Mouse (Mus musculus): ENCODE data around the gene Tbrg4. TPM values are rescaled to one million over a fixed set of nuclear protein-coding genes. Genes with fewer than 3 reads are reported as not detected.
A peak's percentile ranks its signal among the peaks of the same experiment; 100 is the strongest.

Tbrg4 gene
- polyA plus RNA-seq, 1 experiment from 2014 or later, result 31.8 TPM

GRCm38 (mm10) chr11:6587249-6587940 lies 38.5 kb downstream of the Tbrg4 start:
- no peak overlapping the region for H3K9ac ChIP-seq
- H3K9me3 ChIP-seq, result no peaks in the 10 kb centered on the region
- no peaks in the 10 kb centered on the region for H3K4me1 ChIP-seq (replicated peaks)
- H3K27ac ChIP-seq (replicated peaks), result no peak overlapping the region
- H3K4me3 ChIP-seq, result no peak overlapping the region
- no peaks in the 10 kb centered on the region for H3K27me3 ChIP-seq
- 90% methylated on average over 7 of the region's 7 CpGs for WGBS
- peaks cover 30% of the 10 kb centered on the region for H3K36me3 ChIP-seq
- no peak for ATAC-seq (ENCODE audit: low FRiP score, low read depth)
- H3K4me2 ChIP-seq, result no peak overlapping the region

DNA sequence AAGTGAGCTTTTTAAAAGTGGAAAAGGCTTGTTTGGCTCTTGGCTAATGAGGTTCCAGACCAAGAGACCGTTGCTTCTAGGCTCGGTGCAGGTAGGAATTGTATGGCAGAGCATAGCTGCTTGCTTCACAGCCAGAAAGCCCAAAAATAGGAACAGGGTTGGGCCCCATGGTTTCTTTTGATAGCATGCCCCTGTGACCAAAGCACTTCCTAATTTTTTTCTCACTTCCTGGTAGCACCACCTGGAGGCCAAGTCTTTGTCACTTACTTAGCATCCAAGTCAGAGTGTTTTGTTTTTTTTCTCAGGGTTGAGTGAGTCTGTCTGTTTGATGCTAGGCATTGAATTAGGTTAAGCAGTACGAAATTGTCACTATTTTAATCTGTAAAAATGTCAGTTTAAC lies 39.2 kb downstream of the Tbrg4 start:
- Histone ChIP-seq H3K36me3 (peaks cover 22% of the 10 kb centered on the region), H3K4me2 (no peak overlapping the region), H3K4me1 (replicated peaks) (no peaks in the 10 kb centered on the region), H3K9ac (no peak overlapping the region), H3K27me3 (no peaks in the 10 kb centered on the region), H3K9me3 (no peaks in the 10 kb centered on the region), H3K27ac (replicated peaks) (no peak overlapping the region), H3K4me3 (no peak overlapping the region)
- 87% methylated on average over 3 of the region's 3 CpGs for WGBS
- no peak for ATAC-seq (ENCODE audit: low FRiP score, low read depth)

DNA sequence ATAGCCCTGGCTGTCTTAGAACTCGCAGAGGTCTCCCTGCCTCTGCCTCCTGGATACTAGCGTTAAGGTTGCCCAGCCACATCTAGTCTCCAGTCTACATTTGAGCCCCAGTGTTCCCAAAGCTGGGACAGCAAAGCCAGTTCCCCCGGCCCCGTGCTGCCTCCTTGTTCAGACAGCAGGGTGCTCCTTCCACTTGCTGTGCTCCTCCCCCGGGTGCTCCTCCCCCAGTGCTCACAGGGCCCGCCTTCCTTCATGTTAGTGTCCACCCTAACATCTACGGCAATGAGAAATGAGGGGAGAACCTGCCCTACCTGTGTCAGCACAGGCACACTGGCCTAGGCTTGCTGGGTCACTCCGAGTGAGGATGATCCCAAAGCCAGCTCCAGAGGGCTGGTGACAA lies 40.1 kb downstream of the Tbrg4 start:
- Histone ChIP-seq H3K9me3 (no peaks in the 10 kb centered on the region), H3K4me3 (no peak overlapping the region), H3K4me2 (no peak overlapping the region), H3K9ac (no peak overlapping the region), H3K27me3 (no peaks in the 10 kb centered on the region), H3K27ac (replicated peaks) (no peak overlapping the region), H3K4me1 (replicated peaks) (no peaks in the 10 kb centered on the region), H3K36me3 (peaks cover 14% of the 10 kb centered on the region)
- WGBS, result 91% methylated on average over 8 of the region's 8 CpGs
- ATAC-seq (ENCODE audit: low FRiP score, low read depth), result no peak

DNA sequence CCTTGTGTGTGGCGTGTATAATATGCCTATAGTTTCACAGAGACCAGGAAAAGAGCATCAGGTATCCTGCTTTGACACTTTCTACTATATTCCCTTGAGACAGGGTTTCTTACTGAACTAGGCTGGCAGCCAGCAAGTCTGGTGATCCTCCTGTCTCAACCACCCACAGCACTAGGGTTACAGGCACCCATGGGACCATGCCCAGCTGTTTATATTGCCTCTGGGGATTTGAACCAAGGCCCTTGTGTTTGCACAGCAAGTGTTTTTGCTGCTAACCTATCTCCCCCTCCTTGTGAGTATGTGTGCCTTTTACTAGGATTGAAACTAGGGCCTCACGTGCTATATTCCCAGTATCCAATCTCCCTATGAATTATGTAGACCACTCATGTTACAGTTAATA lies 44.3 kb downstream of the Tbrg4 start:
- no peaks in the 10 kb centered on the region for H3K27me3 ChIP-seq
- peaks cover 5% of the 10 kb centered on the region; the same call in 1 of the 2 replicates for H3K4me1 ChIP-seq (replicated peaks)
- H3K9ac ChIP-seq, result no peak overlapping the region
- no peak overlapping the region for H3K4me3 ChIP-seq
- no peak overlapping the region for H3K4me2 ChIP-seq
- no peaks in the 10 kb centered on the region for H3K9me3 ChIP-seq
- no peak overlapping the region for H3K27ac ChIP-seq (replicated peaks)
- H3K36me3 ChIP-seq, result no peaks in the 10 kb centered on the region
- ATAC-seq (ENCODE audit: low FRiP score, low read depth), result no peak
- WGBS, result 95% methylated on average over 2 of the region's 2 CpGs

DNA sequence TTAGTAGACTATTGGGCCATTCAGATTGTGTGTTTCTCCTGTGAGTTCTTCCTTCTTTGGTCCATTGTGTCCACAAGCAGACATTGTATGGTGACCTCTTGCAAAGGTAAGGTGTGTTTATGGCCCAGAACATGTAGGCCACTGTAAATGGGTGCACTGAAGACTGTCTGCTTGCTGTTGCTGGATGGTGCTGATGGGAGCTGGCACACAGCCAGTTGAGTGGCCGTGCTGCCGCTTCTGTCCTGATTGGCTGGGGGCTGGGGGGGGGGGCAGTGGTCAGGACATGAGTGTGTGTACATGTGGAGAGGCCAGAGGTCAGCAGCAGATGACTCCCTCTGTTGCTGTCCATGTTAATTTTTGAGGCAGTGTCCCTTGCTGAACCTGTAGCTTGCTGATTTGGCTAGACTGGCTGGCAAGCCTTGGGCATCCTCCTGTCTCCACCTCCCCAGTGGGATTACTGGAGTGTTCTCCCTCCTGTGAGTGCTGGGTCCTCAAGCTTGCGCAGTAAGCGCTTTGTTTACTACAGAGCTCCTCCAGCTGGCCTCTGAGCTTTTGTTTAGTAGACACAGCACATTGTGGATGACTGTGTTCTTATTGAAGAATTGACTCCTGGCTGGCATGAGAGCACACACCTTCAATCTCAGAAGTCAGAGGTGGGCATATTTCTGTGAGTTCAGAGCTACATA lies 45.7 kb downstream of the Tbrg4 start:
- Histone ChIP-seq H3K9me3 (no peaks in the 10 kb centered on the region), H3K4me2 (no peak overlapping the region), H3K4me3 (no peak overlapping the region), H3K4me1 (replicated peaks) (peaks cover 5% of the 10 kb centered on the region; the same call in 1 of the 2 replicates), H3K9ac (no peak overlapping the region), H3K36me3 (no peaks in the 10 kb centered on the region), H3K27me3 (no peaks in the 10 kb centered on the region), H3K27ac (replicated peaks) (no peak overlapping the region)
- 0 out of 2 replicates have a peak, but pooled peaks have one; percentile 28 for ATAC-seq (ENCODE audit: low FRiP score, low read depth)
- WGBS, result 48% methylated on average over 4 of the region's 4 CpGs

DNA sequence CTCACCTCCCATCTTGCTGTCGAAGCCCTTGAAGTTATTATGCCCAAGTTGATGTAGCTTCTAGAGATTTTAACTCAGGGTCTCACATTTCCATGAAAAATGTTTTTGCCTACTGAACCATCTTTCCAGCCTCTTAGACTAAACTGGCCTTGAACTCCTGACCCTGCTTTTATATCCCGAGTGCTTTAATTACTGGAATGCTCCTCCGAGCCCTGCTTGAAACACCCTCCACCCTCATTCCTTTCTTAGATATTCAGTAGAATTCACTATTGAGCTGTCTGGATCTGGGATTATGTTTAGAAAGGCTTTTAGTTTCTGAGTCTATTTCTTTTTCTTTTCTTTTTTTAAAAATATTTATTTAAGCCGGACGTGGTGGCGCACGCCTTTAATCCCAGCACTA lies 46.5 kb downstream of the Tbrg4 start:
- no peaks in the 10 kb centered on the region for H3K9me3 ChIP-seq
- no peak overlapping the region for H3K4me3 ChIP-seq
- no peak for ATAC-seq (ENCODE audit: low FRiP score, low read depth)
- peaks cover 5% of the 10 kb centered on the region; the same call in 1 of the 2 replicates for H3K4me1 ChIP-seq (replicated peaks)
- no peak overlapping the region for H3K4me2 ChIP-seq
- no peak overlapping the region for H3K27ac ChIP-seq (replicated peaks)
- H3K27me3 ChIP-seq, result no peaks in the 10 kb centered on the region
- H3K36me3 ChIP-seq, result no peaks in the 10 kb centered on the region
- 93% methylated on average over 7 of the region's 7 CpGs for WGBS
- no peak overlapping the region for H3K9ac ChIP-seq

DNA sequence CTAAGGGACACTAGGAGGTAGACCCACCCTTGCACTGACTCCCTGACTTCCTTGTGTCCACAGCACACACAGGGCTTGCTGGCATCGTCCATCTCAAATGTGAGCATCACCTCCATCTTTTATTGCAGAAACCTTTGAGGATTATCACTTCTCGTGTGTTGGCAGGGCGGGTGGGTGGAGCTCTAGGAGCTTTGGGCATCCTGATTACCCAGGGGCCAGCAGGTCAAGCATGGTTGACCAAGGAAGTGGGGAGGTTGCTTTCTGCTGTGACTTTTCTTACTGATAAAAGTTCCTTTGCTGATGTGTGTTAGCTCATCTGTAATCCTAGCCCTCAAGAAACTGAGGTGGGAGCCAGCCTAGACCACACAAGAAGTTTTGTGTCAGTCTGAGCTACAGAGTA lies 49.7 kb downstream of the Tbrg4 start:
- no peak for ATAC-seq (ENCODE audit: low FRiP score, low read depth)
- WGBS, result 90% methylated on average over 3 of the region's 3 CpGs
- H3K36me3 ChIP-seq, result no peaks in the 10 kb centered on the region
- no peak overlapping the region for H3K27ac ChIP-seq (replicated peaks)
- H3K27me3 ChIP-seq, result no peaks in the 10 kb centered on the region
- no peak overlapping the region for H3K4me3 ChIP-seq
- no peaks in the 10 kb centered on the region for H3K9me3 ChIP-seq
- no peak overlapping the region for H3K9ac ChIP-seq
- peaks cover 5% of the 10 kb centered on the region; the same call in 1 of the 2 replicates for H3K4me1 ChIP-seq (replicated peaks)
- H3K4me2 ChIP-seq, result no peak overlapping the region

GRCm38 (mm10) chr11:6569410-6569777 lies 56.5 kb downstream of the Tbrg4 start:
- no peaks in the 10 kb centered on the region for H3K27me3 ChIP-seq

GRCm38 (mm10) chr11:6568584-6569409 lies 57.1 kb downstream of the Tbrg4 start:
- Histone ChIP-seq H3K36me3 (0 out of 2 replicates have a peak, but pooled peaks cover 4% of the 10 kb centered on the region), H3K4me2 (peak overlapping the region; percentile 17; the same call in 1 of the 2 replicates), H3K9ac (0 out of 2 replicates have a peak overlapping the region, but pooled peaks have one; percentile 9), H3K27ac (replicated peaks) (peak overlapping the region; percentile 72), H3K4me3 (no peak overlapping the region), H3K9me3 (no peaks in the 10 kb centered on the region), H3K4me1 (replicated peaks) (peaks cover 21% of the 10 kb centered on the region), H3K27me3 (no peaks in the 10 kb centered on the region)
- ATAC-seq (ENCODE audit: low FRiP score, low read depth), result peak; percentile 66; the same call in 1 of the 2 replicates
- WGBS, result 30% methylated on average over 11 of the region's 11 CpGs

More at GRCm38 (mm10) chr11:6569410-6569777, 56.5 kb downstream of the Tbrg4 start:
- H3K9ac ChIP-seq, result no peak overlapping the region
- peak overlapping the region; percentile 72 for H3K27ac ChIP-seq (replicated peaks)
- 0 out of 2 replicates have a peak overlapping the region, but pooled peaks have one; percentile 17 for H3K4me2 ChIP-seq
- no peaks in the 10 kb centered on the region for H3K9me3 ChIP-seq
- no peaks in the 10 kb centered on the region for H3K36me3 ChIP-seq
- no peak overlapping the region for H3K4me3 ChIP-seq
- 34% methylated on average over 3 of the region's 3 CpGs for WGBS
- ATAC-seq (ENCODE audit: low FRiP score, low read depth), result peak; percentile 49; the same call in 1 of the 2 replicates
- peaks cover 21% of the 10 kb centered on the region for H3K4me1 ChIP-seq (replicated peaks)

GRCm38 (mm10) chr11:6567951-6568350 lies 57.9 kb downstream of the Tbrg4 start:
- no peaks in the 10 kb centered on the region for H3K27me3 ChIP-seq
- no peak overlapping the region for H3K4me2 ChIP-seq
- ATAC-seq (ENCODE audit: low FRiP score, low read depth), result no peak
- no peaks in the 10 kb centered on the region for H3K9me3 ChIP-seq
- no peak overlapping the region for H3K9ac ChIP-seq
- H3K36me3 ChIP-seq, result 0 out of 2 replicates have a peak, but pooled peaks cover 5% of the 10 kb centered on the region
- H3K4me1 ChIP-seq (replicated peaks), result peaks cover 21% of the 10 kb centered on the region
- WGBS, result 80% methylated on average over 8 of the region's 8 CpGs
- H3K27ac ChIP-seq (replicated peaks), result peak overlapping the region; percentile 72
- no peak overlapping the region for H3K4me3 ChIP-seq

DNA sequence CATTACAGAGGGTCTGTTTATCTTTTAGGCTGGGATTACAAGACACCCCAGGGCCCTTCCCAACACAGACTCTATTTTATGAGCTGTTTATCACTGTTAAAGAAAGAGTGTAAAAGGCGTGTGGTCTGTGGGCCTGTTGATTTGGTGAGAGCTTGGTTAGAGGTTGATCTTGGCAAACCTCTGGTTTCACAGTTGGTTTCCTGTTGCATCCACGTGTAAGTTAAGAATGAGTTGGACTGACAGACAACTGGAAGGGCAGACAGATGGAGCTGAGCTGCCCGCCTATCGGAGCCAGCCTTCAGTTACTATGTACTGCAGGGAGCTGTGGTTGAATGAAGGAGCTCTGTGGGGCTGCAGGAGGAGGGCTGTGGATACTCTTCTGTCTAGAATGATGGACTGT lies 59.4 kb downstream of the Tbrg4 start:
- Histone ChIP-seq H3K4me1 (replicated peaks) (peaks cover 21% of the 10 kb centered on the region), H3K4me2 (no peak overlapping the region), H3K9me3 (no peaks in the 10 kb centered on the region), H3K27me3 (no peaks in the 10 kb centered on the region), H3K4me3 (no peak overlapping the region), H3K9ac (no peak overlapping the region), H3K27ac (replicated peaks) (no peak overlapping the region), H3K36me3 (0 out of 2 replicates have a peak, but pooled peaks cover 5% of the 10 kb centered on the region)
- no peak for ATAC-seq (ENCODE audit: low FRiP score, low read depth)
- 87% methylated on average over 4 of the region's 4 CpGs for WGBS
